Mouse (Mus musculus) urinary bladder, postnatal 0 days (tissue): ENCODE measurements around the gene Ahctf1. TPM values are rescaled to one million over a fixed set of nuclear protein-coding genes. Genes with fewer than 3 reads are reported as not detected.

Experiments used
- polyA plus RNA-seq: library from polyadenylated mRNA; unstranded; fragments of >200 nt; fragmentation: Nextera tagmentation; extraction: Ambion mirVana; gene quantifications from 2 replicates; pipeline ENCODE4 v1.2.1, GENCODE M21; 2015

Ahctf1 gene
- polyA plus RNA-seq, result 10.4 TPM in 2 replicates

GRCm38 (mm10) chr1:179803513-179804139 is at the start of gene Ahctf1:
Gene Ahctf1 (minus strand): TSS chr1:179803680.

GRCm38 (mm10) chr1:179802610-179803512 is 619 bp downstream of the Ahctf1 start, which contains the start of gene Gm10518:
Gene Gm10518 (plus strand): TSS chr1:179803376.

GRCm38 (mm10) chr1:179745171-179745570 is 58.3 kb downstream of the Ahctf1 start, which contains the start of gene Kif28:
Gene Kif28 (minus strand): TSS chr1:179745271.

Other genes starting within 250 kb of the Ahctf1 start
- 56.2 and 60.5 TPM in 2 replicates for gene Sccpdh, start 135.5 kb downstream of the Ahctf1 start, polyA plus RNA-seq
- gene Kif28, start 58.4 kb downstream of the Ahctf1 start, polyA plus RNA-seq, result not detected in 2 replicates
- not detected in 2 replicates for gene Gm10518, start 304 bp downstream of the Ahctf1 start, polyA plus RNA-seq
- gene Cdc42bpa, start 156.8 kb upstream of the Ahctf1 start, polyA plus RNA-seq, result 11.2 and 14.4 TPM in 2 replicates